ENCODE assay signal across 10 mouse cellular contexts in the genomic region with DNA sequence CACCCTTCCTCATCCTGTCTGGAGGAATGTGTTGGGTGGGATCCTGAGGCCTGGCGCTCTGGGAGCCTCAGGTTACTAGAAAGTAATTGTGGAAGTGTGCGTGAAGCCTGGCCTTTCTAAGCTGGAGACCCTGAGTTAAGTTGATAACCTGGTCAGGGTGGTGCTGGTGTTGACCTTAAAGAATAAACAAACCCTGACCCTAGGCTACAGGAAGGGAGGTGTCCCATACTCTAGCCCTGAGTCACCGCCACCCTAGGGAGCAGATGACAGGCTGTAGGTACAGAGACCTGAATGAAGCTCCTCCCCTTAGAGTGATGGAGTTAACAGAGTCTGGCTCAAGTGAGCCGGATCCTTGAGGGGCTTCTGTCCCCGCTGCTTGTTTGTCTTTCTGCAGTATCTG. TPM values are rescaled to one million over a fixed set of nuclear protein-coding genes. Genes with fewer than 3 reads are reported as not detected.
DNase-seq lines count a peak whose midpoint lies in the region; ATAC-seq and TF ChIP-seq lines count a peak whose summit lies in the region.
"Had no signal": no experiment of that assay in that cellular context is flagged by ENCODE, and none has a peak within 500 bp of the region (broad histone marks: within the 10 kb centered on the region; RNA-seq: fewer than 3 reads in every experiment).

No protein-coding gene starts in this region.

- peak; percentile 74 for DNase-seq in heart, embryonic 10.5 days (ENCODE audit: low spot score)
- no peak for DNase-seq in heart, postnatal 14 days
- DNase-seq in lung, embryonic 14.5 days = no peak
- no peak for DNase-seq in lung, postnatal 4 days
- DNase-seq in cerebellum, postnatal 36 days = no peak
- DNase-seq: cerebellum, adult 11 months had no signal

- intact Hi-C loops in heart, postnatal 14 days (cut with DNase I) = no loop called here

- H3K4me2 ChIP-seq in lung, embryonic 14.5 days = peak overlapping the region; percentile 58
- no peak overlapping the region for H3K4me2 ChIP-seq in heart, embryonic 14.5 days (ENCODE audit: low read length)
- 0 out of 2 replicates have a peak overlapping the region, but pooled peaks have one; percentile 4 for H3K4me2 ChIP-seq in neural tube, embryonic 15.5 days

- H3K36me3 ChIP-seq in heart, embryonic 10.5 days = peaks cover 15% of the 10 kb centered on the region
- peaks cover 24% of the 10 kb centered on the region for H3K36me3 ChIP-seq in lung, embryonic 14.5 days (ENCODE audit: insufficient read depth)
- H3K36me3 ChIP-seq in heart, embryonic 14.5 days (ENCODE audit: control insufficient read depth, insufficient read depth, low read length) = peaks cover 14% of the 10 kb centered on the region
- H3K36me3 ChIP-seq in neural tube, embryonic 15.5 days = peaks cover 18% of the 10 kb centered on the region

- WGBS in heart, embryonic 10.5 days = 61% methylated on average over 5 of the region's 5 CpGs
- 46% methylated on average over 5 of the region's 5 CpGs for WGBS in lung, embryonic 14.5 days
- 74% methylated on average over 5 of the region's 5 CpGs for WGBS in heart, embryonic 14.5 days
- 84% methylated on average over 5 of the region's 5 CpGs for WGBS in neural tube, embryonic 15.5 days

- peak overlapping the region; percentile 84 for H3K27ac ChIP-seq in heart, embryonic 10.5 days
- H3K27ac ChIP-seq in lung, embryonic 14.5 days (ENCODE audit: low read depth) = peak overlapping the region; percentile 88
- H3K27ac ChIP-seq in heart, embryonic 14.5 days (replicated peaks in 1 of 2; ENCODE audit: control insufficient read depth in 1 of 2, insufficient read depth in 1 of 2, low read depth in 2 of 2, low read length in 2 of 2) = peak overlapping the region; percentile 1 to 89; a peak in 2 of 4 replicates
- no peak overlapping the region for H3K27ac ChIP-seq in neural tube, embryonic 15.5 days (replicated peaks)

- peaks cover 72% of the 10 kb centered on the region for H3K4me1 ChIP-seq in heart, embryonic 10.5 days
- H3K4me1 ChIP-seq in lung, embryonic 14.5 days (ENCODE audit: insufficient read depth) = peaks cover 64% of the 10 kb centered on the region
- H3K4me1 ChIP-seq in heart, embryonic 14.5 days (ENCODE audit: control insufficient read depth in 2 of 2, insufficient read depth in 2 of 2, low read length in 2 of 2) = peaks cover 56 to 78% of the 10 kb centered on the region in 2 experiments
- peaks cover 78% of the 10 kb centered on the region for H3K4me1 ChIP-seq in neural tube, embryonic 15.5 days

- TF ChIP-seq CTCF in lung, embryonic 14.5 days (IDR thresholded peaks at IDR 0.05; ENCODE audit: low read depth) = no peak

- H3K27me3 ChIP-seq in heart, embryonic 10.5 days (ENCODE audit: insufficient read depth, poor library complexity, severe bottlenecking) = no peaks in the 10 kb centered on the region
- no peaks in the 10 kb centered on the region for H3K27me3 ChIP-seq in lung, embryonic 14.5 days (ENCODE audit: insufficient read depth, low read length)
- no peaks in the 10 kb centered on the region for H3K27me3 ChIP-seq in heart, embryonic 14.5 days (ENCODE audit: control insufficient read depth, insufficient read depth, low read length)
- no peaks in the 10 kb centered on the region for H3K27me3 ChIP-seq in neural tube, embryonic 15.5 days (replicated peaks)

- no peaks in the 10 kb centered on the region for H3K9me3 ChIP-seq in heart, embryonic 10.5 days
- H3K9me3 ChIP-seq in lung, embryonic 14.5 days (ENCODE audit: low read depth, low read length) = no peaks in the 10 kb centered on the region
- no peaks in the 10 kb centered on the region for H3K9me3 ChIP-seq in heart, embryonic 14.5 days (ENCODE audit: control insufficient read depth, low read length)
- no peaks in the 10 kb centered on the region for H3K9me3 ChIP-seq in neural tube, embryonic 15.5 days (replicated peaks)

- peak overlapping the region; percentile 49 for H3K4me3 ChIP-seq in heart, embryonic 10.5 days
- H3K4me3 ChIP-seq in lung, embryonic 14.5 days (ENCODE audit: low read depth, low read length) = no peak overlapping the region
- no peak overlapping the region for H3K4me3 ChIP-seq in heart, embryonic 14.5 days (ENCODE audit: control insufficient read depth in 1 of 2, insufficient read depth in 1 of 2, low read depth in 1 of 2, low read length in 2 of 2)
- no peak overlapping the region for H3K4me3 ChIP-seq in neural tube, embryonic 15.5 days (replicated peaks)

- no peak for ATAC-seq in lung, embryonic 14.5 days (ENCODE audit: insufficient read depth)
- no peak for ATAC-seq in heart, embryonic 14.5 days (ENCODE audit: insufficient number of reproducible peaks, insufficient read depth, low FRiP score, low read depth)
- ATAC-seq in neural tube, embryonic 15.5 days (ENCODE audit: low FRiP score) = no peak
- no peak for ATAC-seq in megakaryocyte-erythroid progenitor cell, adult 5-6 weeks (replicated peaks; ENCODE audit: low FRiP score, low TSS enrichment, poor library complexity, severe bottlenecking)

- H3K9ac ChIP-seq in lung, embryonic 14.5 days = no peak overlapping the region
- no peak overlapping the region; the same call in 1 of the 2 replicates for H3K9ac ChIP-seq in heart, embryonic 14.5 days (ENCODE audit: low read length)
- H3K9ac ChIP-seq in neural tube, embryonic 15.5 days (replicated peaks) = no peak overlapping the region

RNA-seq across cellular contexts. Expression of gene Lasp1, which starts 5.0 kb away (rescaled TPM):
- 50.8 and 65.1 TPM in 2 replicates for polyA plus RNA-seq in heart, embryonic 10.5 days (2016; fragmentation: Nextera tagmentation; extraction: Ambion mirVana)
- 10 to 100 TPM; 47.8 to 49.6 TPM for total RNA-seq in heart, postnatal 14 days (2021)
- polyA plus RNA-seq in lung, embryonic 14.5 days (2014; fragmentation: Nextera tagmentation; extraction: Ambion mirVana) = 110 and 123 TPM in 2 replicates
- polyA plus RNA-seq in heart, embryonic 14.5 days (2014; fragmentation: Nextera tagmentation; extraction: Ambion mirVana) = 26.5 and 28.1 TPM in 2 replicates
- 136 and 143 TPM in 2 replicates for polyA plus RNA-seq in neural tube, embryonic 15.5 days (2015; fragmentation: Nextera tagmentation; extraction: Ambion mirVana)
- 15.7 and 20.4 TPM in 2 replicates for total RNA-seq in megakaryocyte-erythroid progenitor cell, adult 5-6 weeks (2014; fragmentation: Nextera tagmentation)
- 56.3 and 63.5 TPM in 2 replicates for total RNA-seq in megakaryocyte-erythroid progenitor cell, adult 5-6 weeks (2017)

RNA-seq across cellular contexts. Expression of gene Rpl23, which starts 21.6 kb away (rescaled TPM):
- 387 and 414 TPM in 2 replicates for polyA plus RNA-seq in heart, embryonic 10.5 days (2016; fragmentation: Nextera tagmentation; extraction: Ambion mirVana)
- total RNA-seq in heart, postnatal 14 days (2021) = 100 to 1,000 TPM; 503 to 533 TPM
- 663 and 721 TPM in 2 replicates for polyA plus RNA-seq in lung, embryonic 14.5 days (2014; fragmentation: Nextera tagmentation; extraction: Ambion mirVana)
- 499 and 536 TPM in 2 replicates for polyA plus RNA-seq in heart, embryonic 14.5 days (2014; fragmentation: Nextera tagmentation; extraction: Ambion mirVana)
- 314 and 372 TPM in 2 replicates for polyA plus RNA-seq in neural tube, embryonic 15.5 days (2015; fragmentation: Nextera tagmentation; extraction: Ambion mirVana)
- total RNA-seq in megakaryocyte-erythroid progenitor cell, adult 5-6 weeks (2014; fragmentation: Nextera tagmentation) = 2,091 and 2,156 TPM in 2 replicates
- total RNA-seq in megakaryocyte-erythroid progenitor cell, adult 5-6 weeks (2017) = 1,518 and 2,802 TPM in 2 replicates

RNA-seq across cellular contexts. Expression of gene 1700001P01Rik, which starts 28.1 kb away (rescaled TPM):
- polyA plus RNA-seq in heart, embryonic 10.5 days (2016; fragmentation: Nextera tagmentation; extraction: Ambion mirVana) = 0.30 TPM in 1 of 2 replicates, not detected in the other
- total RNA-seq in heart, postnatal 14 days (2021) = under 1 TPM in 1 of 2 experiments, not detected in 1; 0.65 TPM
- polyA plus RNA-seq in lung, embryonic 14.5 days (2014; fragmentation: Nextera tagmentation; extraction: Ambion mirVana) = 0.32 TPM in 1 of 2 replicates, not detected in the other
- not detected in 2 replicates for polyA plus RNA-seq in heart, embryonic 14.5 days (2014; fragmentation: Nextera tagmentation; extraction: Ambion mirVana)
- polyA plus RNA-seq in neural tube, embryonic 15.5 days (2015; fragmentation: Nextera tagmentation; extraction: Ambion mirVana) = 0.63 and 0.88 TPM in 2 replicates
- total RNA-seq in megakaryocyte-erythroid progenitor cell, adult 5-6 weeks (2014; fragmentation: Nextera tagmentation) = 0.89 TPM in 1 of 2 replicates, not detected in the other
- total RNA-seq in megakaryocyte-erythroid progenitor cell, adult 5-6 weeks (2017) = 2.4 TPM in 1 of 2 replicates, not detected in the other
- total RNA-seq: gastrocnemius, adult 18-20 months had no signal

RNA-seq across cellular contexts. Expression of gene B230217C12Rik, which starts 36.7 kb away (rescaled TPM):
- 9.2 and 9.6 TPM in 2 replicates for polyA plus RNA-seq in heart, embryonic 10.5 days (2016; fragmentation: Nextera tagmentation; extraction: Ambion mirVana)
- 1 to 10 TPM in 1 of 2 experiments, under 1 TPM in 1; 0.95 to 1.1 TPM for total RNA-seq in heart, postnatal 14 days (2021)
- polyA plus RNA-seq in lung, embryonic 14.5 days (2014; fragmentation: Nextera tagmentation; extraction: Ambion mirVana) = 6.1 and 6.8 TPM in 2 replicates
- polyA plus RNA-seq in heart, embryonic 14.5 days (2014; fragmentation: Nextera tagmentation; extraction: Ambion mirVana) = 4.2 and 5.5 TPM in 2 replicates
- polyA plus RNA-seq in neural tube, embryonic 15.5 days (2015; fragmentation: Nextera tagmentation; extraction: Ambion mirVana) = 41.8 and 47.2 TPM in 2 replicates
- 0.45 and 1.7 TPM in 2 replicates for total RNA-seq in megakaryocyte-erythroid progenitor cell, adult 5-6 weeks (2014; fragmentation: Nextera tagmentation)
- 0.91 TPM in 1 of 2 replicates, not detected in the other for total RNA-seq in megakaryocyte-erythroid progenitor cell, adult 5-6 weeks (2017)

RNA-seq across cellular contexts. Expression of gene Cwc25, which starts 37.5 kb away (rescaled TPM):
- 11.6 and 17.0 TPM in 2 replicates for polyA plus RNA-seq in heart, embryonic 10.5 days (2016; fragmentation: Nextera tagmentation; extraction: Ambion mirVana)
- total RNA-seq in heart, postnatal 14 days (2021) = 10 to 100 TPM in 1 of 2 experiments, 1 to 10 TPM in 1; 8.9 to 10.6 TPM
- 13.3 and 14.2 TPM in 2 replicates for polyA plus RNA-seq in lung, embryonic 14.5 days (2014; fragmentation: Nextera tagmentation; extraction: Ambion mirVana)
- polyA plus RNA-seq in heart, embryonic 14.5 days (2014; fragmentation: Nextera tagmentation; extraction: Ambion mirVana) = 9.0 and 9.8 TPM in 2 replicates
- 16.2 and 16.4 TPM in 2 replicates for polyA plus RNA-seq in neural tube, embryonic 15.5 days (2015; fragmentation: Nextera tagmentation; extraction: Ambion mirVana)
- 17.7 and 18.9 TPM in 2 replicates for total RNA-seq in megakaryocyte-erythroid progenitor cell, adult 5-6 weeks (2014; fragmentation: Nextera tagmentation)
- 20.4 and 23.3 TPM in 2 replicates for total RNA-seq in megakaryocyte-erythroid progenitor cell, adult 5-6 weeks (2017)
